Mouse (Mus musculus) urinary bladder, adult 2 months (tissue): Measurements from ENCODE around the gene Prss40. TPM values are rescaled to one million over a fixed set of nuclear protein-coding genes. Genes with fewer than 3 reads are reported as not detected.

Source experiments
- DNase-seq: peaks from one replicate; pipeline ENCODE4 v3.0.0; 2022; ENCODE audit warnings: low spot score
- polyA plus RNA-seq: library from polyadenylated mRNA; depleted of rRNA; stranded (reverse); fragments of >200 nt; gene quantifications from 2 replicates; pipeline ENCODE4 v1.2.3, GENCODE M21; 2012; rRNA removed

Prss40 gene
- not detected in 2 replicates for polyA plus RNA-seq

GRCm38 (mm10) chr1:34560843-34561242, at the start of gene Prss40:
Prss40 (minus strand) TSS chr1:34560943.
- no peak for DNase-seq

- DNase-seq = no peak
Measured at GRCm38 (mm10) chr1:34602363-34602762, 41.6 kb upstream of the Prss40 start.

GRCm38 (mm10) chr1:34601323-34602047, 40.7 kb upstream of the Prss40 start:
- no peak for DNase-seq

- no peak for DNase-seq
Measured at GRCm38 (mm10) chr1:34600000-34600399, 39.3 kb upstream of the Prss40 start.

GRCm38 (mm10) chr1:34587298-34588096, 26.8 kb upstream of the Prss40 start:
- no peak for DNase-seq

- DNase-seq = no peak
Measured at GRCm38 (mm10) chr1:34584736-34585135, 24.0 kb upstream of the Prss40 start.

GRCm38 (mm10) chr1:34583821-34584263, 23.1 kb upstream of the Prss40 start:
- no peak for DNase-seq

GRCm38 (mm10) chr1:34582218-34582617, 21.5 kb upstream of the Prss40 start:
- DNase-seq = no peak

GRCm38 (mm10) chr1:34579782-34580356, 19.1 kb upstream of the Prss40 start:
- no peak for DNase-seq

GRCm38 (mm10) chr1:34578851-34579781, 18.4 kb upstream of the Prss40 start, which contains the start of gene Amer3:
Amer3 (plus strand) TSS chr1:34579657.
- peak; percentile 45 for DNase-seq

- DNase-seq = no peak
Measured at GRCm38 (mm10) chr1:34573221-34573620, 12.5 kb upstream of the Prss40 start.

- DNase-seq = no peak
Measured at GRCm38 (mm10) chr1:34571431-34571830, 10.7 kb upstream of the Prss40 start.

- no peak for DNase-seq
Measured at GRCm38 (mm10) chr1:34569876-34570275, 9.1 kb upstream of the Prss40 start.

GRCm38 (mm10) chr1:34568120-34568519, 7.4 kb upstream of the Prss40 start:
- DNase-seq = no peak

- no peak for DNase-seq
Measured at GRCm38 (mm10) chr1:34564383-34565045, 3.8 kb upstream of the Prss40 start.

- DNase-seq = no peak
Measured at GRCm38 (mm10) chr1:34554275-34554674, 6.5 kb downstream of the Prss40 start.

- no peak for DNase-seq
Measured at GRCm38 (mm10) chr1:34553690-34554089, 7.1 kb downstream of the Prss40 start.

- DNase-seq = no peak
Measured at GRCm38 (mm10) chr1:34547074-34547473, 13.7 kb downstream of the Prss40 start.

GRCm38 (mm10) chr1:34536767-34537485, 23.8 kb downstream of the Prss40 start:
- no peak for DNase-seq

- DNase-seq = no peak
Measured at GRCm38 (mm10) chr1:34536291-34536766, 24.4 kb downstream of the Prss40 start.
